Mouse (Mus musculus) CH12.LX (cell line): Measurements from ENCODE around the gene Vsig2. TPM values are rescaled to one million over a fixed set of nuclear protein-coding genes. Genes with fewer than 3 reads are reported as not detected.

Source experiments
- DNase-seq: peaks from one replicate; pipeline ENCODE4 v3.0.0-alpha.2; 2013; ENCODE audit errors: extremely low read depth
- H3K27ac ChIP-seq: 2 replicates; pipeline ENCODE4 v1.5.1; 2012; ENCODE audit warnings: low read depth, mild to moderate bottlenecking, control low read depth, moderate library complexity; ENCODE audit not compliant: insufficient read depth
- H3K27me3 ChIP-seq: replicated peaks from 2 replicates; pipeline ENCODE3; 2012; ENCODE audit warnings: inconsistent platforms
- H3K36me3 ChIP-seq, 2 experiments: replicated peaks in 1 of 2; 2 replicates each; pipeline versions ENCODE3 to v1.6.1; 2012; ENCODE audit warnings: inconsistent platforms in 1 of 2, low read length in 1 of 2, mild to moderate bottlenecking in 1 of 2, mixed read lengths in 1 of 2, moderate library complexity in 1 of 2; ENCODE audit not compliant: control insufficient read depth in 1 of 2, insufficient read depth in 1 of 2
- H3K4me1 ChIP-seq, 2 experiments: 2 replicates each; pipeline ENCODE4 v1.6.1; 2012; ENCODE audit warnings: inconsistent platforms in 1 of 2, moderate library complexity in 1 of 2; ENCODE audit not compliant: insufficient read depth in 2 of 2, control insufficient read depth in 1 of 2
- H3K4me2 ChIP-seq: 2 replicates; pipeline ENCODE4 v1.6.1; 2012; ENCODE audit warnings: low read depth, mild to moderate bottlenecking, control low read depth; ENCODE audit not compliant: poor library complexity, insufficient read depth, severe bottlenecking
- H3K4me3 ChIP-seq, 3 experiments: fragments of 150-350 bp in 1 of 3; sonication (generic) in 1 of 3; replicated peaks in 1 of 3; 2 replicates each; pipeline versions ENCODE3 to v1.5.1; 2011 to 2012; ENCODE audit warnings: low read depth in 2 of 3, low read length in 2 of 3, mild to moderate bottlenecking in 2 of 3, moderate library complexity in 2 of 3, control low read depth in 1 of 3, improper control_type of control experiment in 1 of 3, inconsistent platforms in 1 of 3, mixed read lengths in 1 of 3; ENCODE audit not compliant: poor library complexity in 1 of 3
- H3K79me2 ChIP-seq: replicated peaks from 2 replicates; pipeline ENCODE4 v1.6.1; 2012; ENCODE audit warnings: mild to moderate bottlenecking, moderate library complexity; ENCODE audit not compliant: control insufficient read depth, poor library complexity, insufficient read depth, severe bottlenecking; ENCODE audit errors: extremely low read depth
- H3K9ac ChIP-seq: 2 replicates; pipeline ENCODE4 v1.6.1; 2012; ENCODE audit warnings: low read depth, mild to moderate bottlenecking, control low read depth, moderate library complexity; ENCODE audit not compliant: insufficient read depth
- H3K9me3 ChIP-seq: replicated peaks from 2 replicates; pipeline ENCODE3; 2012; ENCODE audit warnings: low read length, inconsistent platforms, mixed read lengths
- BHLHE40 ChIP-seq: IDR thresholded peaks from 2 replicates; pipeline ENCODE4 v1.6.1; 2011; ENCODE audit warnings: mild to moderate bottlenecking, low read depth, low read length, improper control_type of control experiment
- CHD1 ChIP-seq: IDR thresholded peaks from 2 replicates; pipeline ENCODE4 v1.6.1; 2012; ENCODE audit warnings: low read depth, low read length, improper control_type of control experiment, inconsistent platforms
- ELF1 ChIP-seq: IDR thresholded peaks from 2 replicates; pipeline ENCODE4 v1.6.1; 2014; ENCODE audit warnings: low read depth, mild to moderate bottlenecking, inconsistent platforms, low read length, improper control_type of control experiment
- ETS1 ChIP-seq: conservative IDR thresholded peaks from 2 replicates; pipeline ENCODE4 v1.6.1; 2012; ENCODE audit warnings: low read depth, mild to moderate bottlenecking, inconsistent platforms, low read length, improper control_type of control experiment, moderate library complexity
- GABPA ChIP-seq: IDR thresholded peaks from 2 replicates; pipeline ENCODE4 v1.6.1; 2012; ENCODE audit warnings: low read depth, low read length, improper control_type of control experiment, inconsistent platforms; ENCODE audit not compliant: insufficient replicate concordance
- IRF4 ChIP-seq: IDR thresholded peaks from 2 replicates; pipeline ENCODE4 v1.6.1; 2014; ENCODE audit warnings: low read depth, mild to moderate bottlenecking, inconsistent platforms, low read length, improper control_type of control experiment
- JUND ChIP-seq: conservative IDR thresholded peaks from 2 replicates; pipeline ENCODE4 v1.6.1; 2011; ENCODE audit warnings: low read depth, low read length, improper control_type of control experiment
- KAT2A ChIP-seq: IDR thresholded peaks from 2 replicates; pipeline ENCODE4 v1.6.1; 2012; ENCODE audit warnings: low read length, improper control_type of control experiment, inconsistent platforms; ENCODE audit not compliant: insufficient replicate concordance
- MAZ ChIP-seq: IDR thresholded peaks from 2 replicates; pipeline ENCODE4 v1.6.1; 2012; ENCODE audit warnings: low read depth, mild to moderate bottlenecking, inconsistent platforms, low read length, improper control_type of control experiment, moderate library complexity
- MEF2A ChIP-seq: IDR thresholded peaks from 2 replicates; pipeline ENCODE4 v1.6.1; 2014; ENCODE audit warnings: low read depth, mild to moderate bottlenecking, inconsistent platforms, low read length, improper control_type of control experiment, borderline replicate concordance
- MYC ChIP-seq: IDR thresholded peaks from 2 replicates; pipeline ENCODE4 v1.6.1; 2011; ENCODE audit warnings: low read depth, mild to moderate bottlenecking, improper control_type of control experiment, low read length
- NRF1 ChIP-seq: IDR thresholded peaks from 2 replicates; pipeline ENCODE4 v1.6.1; 2014; ENCODE audit warnings: low read depth, mild to moderate bottlenecking, inconsistent platforms, low read length, improper control_type of control experiment, moderate library complexity
- POLR2AphosphoS2 ChIP-seq: IDR thresholded peaks from 2 replicates; pipeline ENCODE4 v1.6.1; 2011; ENCODE audit warnings: low read depth, low read length, improper control_type of control experiment
- RCOR1 ChIP-seq: conservative IDR thresholded peaks from 2 replicates; pipeline ENCODE4 v1.6.1; 2012; ENCODE audit warnings: low read depth, mild to moderate bottlenecking, inconsistent platforms, low read length, improper control_type of control experiment
- SIN3A ChIP-seq: IDR thresholded peaks from 2 replicates; pipeline ENCODE4 v1.6.1; 2012; ENCODE audit warnings: low read length, improper control_type of control experiment, inconsistent platforms
- TBP ChIP-seq: conservative IDR thresholded peaks from 2 replicates; pipeline ENCODE4 v1.6.1; 2011; ENCODE audit warnings: low read depth, low read length, improper control_type of control experiment
- UBTF ChIP-seq: IDR thresholded peaks from 2 replicates; pipeline ENCODE4 v1.6.1; 2012; ENCODE audit warnings: low read depth, mild to moderate bottlenecking, inconsistent platforms, low read length, improper control_type of control experiment, moderate library complexity
- USF1 ChIP-seq: IDR thresholded peaks from 2 replicates; pipeline ENCODE4 v1.6.1; 2014; ENCODE audit warnings: low read depth, mild to moderate bottlenecking, inconsistent platforms, low read length, improper control_type of control experiment
- ZMIZ1 ChIP-seq: IDR thresholded peaks from 2 replicates; pipeline ENCODE4 v1.6.1; 2012; ENCODE audit warnings: low read depth, mild to moderate bottlenecking, inconsistent platforms, low read length, improper control_type of control experiment
- dilution Hi-C: fragments of 300-500 bp; cut with MboI; formaldehyde crosslinking; loops from 2 replicates; pipeline ENCODE4 v1.14.3; 2020; ENCODE audit warnings: low sequenced_read_pairs; ENCODE audit not compliant: extremely low pct_unique_long_range_greater_than_20kb, extremely low pct_ligation_motif_present
- in situ Hi-C: fragments of 300-500 bp; cut with MboI; formaldehyde crosslinking; loops from 3 replicates; pipeline ENCODE4 v1.14.3; 2019; ENCODE audit warnings: low sequenced_read_pairs, low pct_ligation_motif_present, low pct_unique_long_range_greater_than_20kb, mixed read lengths
- polyA plus RNA-seq: library from polyadenylated mRNA; unstranded; fragments of >175 nt; gene quantifications from 2 replicates; pipeline ENCODE4 v1.2.1, GENCODE M21; 2012; ENCODE audit warnings: low read depth; ENCODE audit not compliant: insufficient read length
- total RNA-seq, 2 experiments: library from RNA; depleted of rRNA; stranded (reverse); fragments of 300-350 nt in 1 of 2; fragments of >200 nt in 1 of 2; gene quantifications; 2 replicates each; pipeline ENCODE4 v1.2.3; 2012 to 2014

The Vsig2 gene
- total and polyA plus RNA-seq, 3 experiments, result not detected

- Histone ChIP-seq H3K4me3 (no peak overlapping the region), H3K27ac (no peak overlapping the region), H3K9me3 (no peaks in the 10 kb centered on the region), H3K27me3 (no peaks in the 10 kb centered on the region), H3K4me1 (peaks cover 0 to 4% of the 10 kb centered on the region in 2 experiments; a peak in 2 of 4 replicates), H3K79me2 (no peaks in the 10 kb centered on the region), H3K9ac (no peak overlapping the region), H3K4me2 (no peak overlapping the region), H3K36me3 (no peaks in the 10 kb centered on the region)
- dilution Hi-C loops, result no loop called here
- DNase-seq, result no peak
- in situ Hi-C loops, result no loop called here
- TF ChIP-seq POLR2AphosphoS2 (no peak), CHD1 (no peak), KAT2A (no peak), USF1 (no peak), ELF1 (no peak), SIN3A (no peak), MEF2A (no peak), TBP (no peak), BHLHE40 (no peak), GABPA (no peak), RCOR1 (no peak), ZMIZ1 (no peak), UBTF (no peak), ETS1 (no peak), MYC (no peak), MAZ (no peak), IRF4 (no peak), JUND (no peak)
Measured at GRCm38 (mm10) chr9:37537658-37538250, 1.3 kb upstream of the Vsig2 start.

GRCm38 (mm10) chr9:37540226-37540625 lies 1.2 kb downstream of the Vsig2 start:
- TF ChIP-seq NRF1, result no peak
- TF ChIP-seq, all 38 proteins: peak for 0
- no peak for DNase-seq
- no peaks in the 10 kb centered on the region for H3K27me3 ChIP-seq
- H3K4me2 ChIP-seq, result no peak overlapping the region
- H3K4me3 ChIP-seq, result no peak overlapping the region
- dilution Hi-C loops, result no loop called here
- peaks cover under 1 to 15% of the 10 kb centered on the region in 2 experiments for H3K4me1 ChIP-seq
- H3K36me3 ChIP-seq, result no peaks in the 10 kb centered on the region
- H3K27ac ChIP-seq, result no peak overlapping the region
- H3K79me2 ChIP-seq, result no peaks in the 10 kb centered on the region
- in situ Hi-C loops, result loop anchor here (10.0 kb wide), 2 partner anchors 85 to 115 kb away; no protein-coding TSS in a partner anchor
- H3K9ac ChIP-seq, result no peak overlapping the region
- no peaks in the 10 kb centered on the region for H3K9me3 ChIP-seq
